Mouse (Mus musculus) stomach, embryonic 16.5 days (tissue): ENCODE results near the gene Bcl2l10. TPM values are rescaled to one million over a fixed set of nuclear protein-coding genes. Genes with fewer than 3 reads are reported as not detected.

Source experiments
- ATAC-seq: fragments of 200-750 bp; cut with Nextera tagmentation; 2 replicates; pipeline ENCODE4 v1.8.0; 2017; ENCODE audit warnings: moderate number of reproducible peaks, moderate TSS enrichment; ENCODE audit not compliant: insufficient read depth, low FRiP score
- H3K27ac ChIP-seq: fragments of 300-500 bp; sonication (generic); 2 replicates; pipeline ENCODE4 v1.5.1; 2014; ENCODE audit warnings: low read length
- H3K27me3 ChIP-seq: fragments of 300-500 bp; sonication (generic); 2 replicates; pipeline ENCODE4 v1.6.1; 2014; ENCODE audit warnings: low read length, control low read depth, mixed read lengths; ENCODE audit not compliant: control insufficient read depth, insufficient read depth
- H3K36me3 ChIP-seq: fragments of 300-500 bp; sonication (generic); 2 replicates; pipeline ENCODE4 v1.6.1; 2014; ENCODE audit warnings: low read length; ENCODE audit not compliant: control insufficient read depth, insufficient read depth
- H3K4me1 ChIP-seq: fragments of 300-500 bp; sonication (generic); 2 replicates; pipeline ENCODE4 v1.6.1; 2014; ENCODE audit warnings: low read length, control low read depth, mixed read lengths; ENCODE audit not compliant: control insufficient read depth, insufficient read depth
- H3K4me2 ChIP-seq: fragments of 300-500 bp; sonication (generic); 2 replicates; pipeline ENCODE4 v1.6.1; 2014; ENCODE audit warnings: low read depth, low read length, mixed read lengths
- H3K4me3 ChIP-seq: fragments of 300-500 bp; sonication (generic); replicated peaks from 2 replicates; pipeline ENCODE4 v1.5.1; 2014; ENCODE audit warnings: mild to moderate bottlenecking, low read length
- H3K9ac ChIP-seq: fragments of 300-500 bp; sonication (generic); 2 replicates; pipeline ENCODE4 v1.6.1; 2014; ENCODE audit warnings: low read length
- H3K9me3 ChIP-seq: fragments of 300-500 bp; sonication (generic); replicated peaks from 2 replicates; pipeline ENCODE4 v1.6.1; 2016; ENCODE audit warnings: low read length, control low read depth; ENCODE audit not compliant: control insufficient read depth
- WGBS: fragments of 180-500 bp; shearing (Covaris S2); extraction: QIAGEN DNeasy Blood & Tissue Kit; methylation state at CpG from one replicate; pipeline ENCODE4 v1.1.7; 2014; 5-methylcytosine and 5-hydroxymethylcytosine counted together
- polyA plus RNA-seq: library from polyadenylated mRNA; unstranded; fragments of >200 nt; fragmentation: Nextera tagmentation; extraction: Ambion mirVana; gene quantifications from 2 replicates; pipeline ENCODE4 v1.2.1, GENCODE M21; 2015

Gene Bcl2l10
- polyA plus RNA-seq, result not detected in 2 replicates

- H3K27ac ChIP-seq, result no peak within 1 kb of the TSS
- no peaks in the 10 kb centered on the region for H3K9me3 ChIP-seq
- H3K4me1 ChIP-seq, result no peaks in the 10 kb centered on the region
- H3K4me3 ChIP-seq, result no peak within 1 kb of the TSS
- H3K9ac ChIP-seq, result no peak within 1 kb of the TSS
- H3K4me2 ChIP-seq, result no peak within 1 kb of the TSS
- no peak for ATAC-seq
- H3K36me3 ChIP-seq, result 0 out of 2 replicates have a peak, but pooled peaks cover 4% of the 10 kb centered on the region
- no peaks in the 10 kb centered on the region for H3K27me3 ChIP-seq
- 85% methylated on average over 5 of the region's 5 CpGs for WGBS
Measured at GRCm38 (mm10) chr9:75347458-75347857, at the start of gene Bcl2l10. Gene Bcl2l10, plus strand, starts transcription at chr9:75347758.

- no peak overlapping the region for H3K27ac ChIP-seq
- H3K27me3 ChIP-seq, result no peaks in the 10 kb centered on the region
- no peak overlapping the region for H3K4me3 ChIP-seq
- 80% methylated on average over 2 of the region's 2 CpGs for WGBS
- H3K9ac ChIP-seq, result no peak overlapping the region
- H3K9me3 ChIP-seq, result no peaks in the 10 kb centered on the region
- H3K4me2 ChIP-seq, result no peak overlapping the region
- H3K4me1 ChIP-seq, result no peaks in the 10 kb centered on the region
- H3K36me3 ChIP-seq, result no peaks in the 10 kb centered on the region
- ATAC-seq, result no peak
Measured at GRCm38 (mm10) chr9:75299342-75299741, 48.2 kb upstream of the Bcl2l10 start.

- no peak overlapping the region for H3K9ac ChIP-seq
- H3K9me3 ChIP-seq, result no peaks in the 10 kb centered on the region
- H3K4me3 ChIP-seq, result no peak overlapping the region
- no peaks in the 10 kb centered on the region for H3K36me3 ChIP-seq
- 81% methylated on average over 2 of the region's 2 CpGs for WGBS
- H3K4me1 ChIP-seq, result no peaks in the 10 kb centered on the region
- H3K27me3 ChIP-seq, result no peaks in the 10 kb centered on the region
- ATAC-seq, result no peak
- H3K4me2 ChIP-seq, result no peak overlapping the region
- no peak overlapping the region for H3K27ac ChIP-seq
Measured at GRCm38 (mm10) chr9:75303033-75303432, 44.5 kb upstream of the Bcl2l10 start.

- Histone ChIP-seq H3K27me3 (no peaks in the 10 kb centered on the region), H3K9ac (no peak overlapping the region), H3K9me3 (no peaks in the 10 kb centered on the region), H3K27ac (no peak overlapping the region), H3K4me1 (no peaks in the 10 kb centered on the region), H3K4me2 (no peak overlapping the region), H3K4me3 (no peak overlapping the region), H3K36me3 (no peaks in the 10 kb centered on the region)
- no peak for ATAC-seq
- WGBS, result 42% methylated on average over 16 of the region's 16 CpGs
Measured at GRCm38 (mm10) chr9:75303701-75304261, 43.8 kb upstream of the Bcl2l10 start.

GRCm38 (mm10) chr9:75304286-75304685, 43.3 kb upstream of the Bcl2l10 start:
- Histone ChIP-seq H3K9me3 (no peaks in the 10 kb centered on the region), H3K27ac (no peak overlapping the region), H3K4me1 (no peaks in the 10 kb centered on the region), H3K4me3 (no peak overlapping the region), H3K9ac (no peak overlapping the region), H3K4me2 (no peak overlapping the region), H3K36me3 (no peaks in the 10 kb centered on the region), H3K27me3 (no peaks in the 10 kb centered on the region)
- no peak for ATAC-seq
- 41% methylated on average over 7 of the region's 7 CpGs for WGBS

GRCm38 (mm10) chr9:75306126-75306898, 41.2 kb upstream of the Bcl2l10 start, which contains the start of gene Gnb5:
Gene Gnb5, plus strand, starts transcription at chr9:75306288.
- H3K4me2 ChIP-seq, result no peak within 1 kb of the TSS
- no peaks in the 10 kb centered on the region for H3K9me3 ChIP-seq
- H3K9ac ChIP-seq, result no peak within 1 kb of the TSS
- no peak for ATAC-seq
- WGBS, result 79% methylated on average over 11 of the region's 11 CpGs
- H3K36me3 ChIP-seq, result no peaks in the 10 kb centered on the region
- H3K27me3 ChIP-seq, result no peaks in the 10 kb centered on the region
- no peaks in the 10 kb centered on the region for H3K4me1 ChIP-seq
- no peak within 1 kb of the TSS for H3K27ac ChIP-seq
- no peak within 1 kb of the TSS for H3K4me3 ChIP-seq

- 87% methylated on average over 5 of the region's 5 CpGs for WGBS
- Histone ChIP-seq H3K36me3 (no peaks in the 10 kb centered on the region), H3K4me2 (no peak overlapping the region), H3K4me1 (no peaks in the 10 kb centered on the region), H3K9me3 (no peaks in the 10 kb centered on the region), H3K9ac (no peak overlapping the region), H3K4me3 (no peak overlapping the region), H3K27me3 (no peaks in the 10 kb centered on the region), H3K27ac (no peak overlapping the region)
- ATAC-seq, result no peak
Measured at GRCm38 (mm10) chr9:75307015-75307414, 40.5 kb upstream of the Bcl2l10 start.

GRCm38 (mm10) chr9:75308621-75309020, 38.9 kb upstream of the Bcl2l10 start:
- Histone ChIP-seq H3K9me3 (no peaks in the 10 kb centered on the region), H3K4me3 (no peak overlapping the region), H3K27me3 (no peaks in the 10 kb centered on the region), H3K36me3 (no peaks in the 10 kb centered on the region), H3K4me1 (no peaks in the 10 kb centered on the region), H3K9ac (no peak overlapping the region), H3K4me2 (no peak overlapping the region), H3K27ac (no peak overlapping the region)
- no peak for ATAC-seq
- 66% methylated on average over 5 of the region's 5 CpGs for WGBS

GRCm38 (mm10) chr9:75312008-75312407, 35.5 kb upstream of the Bcl2l10 start:
- no peak overlapping the region for H3K4me3 ChIP-seq
- H3K9me3 ChIP-seq, result no peaks in the 10 kb centered on the region
- H3K27me3 ChIP-seq, result no peaks in the 10 kb centered on the region
- no peaks in the 10 kb centered on the region for H3K36me3 ChIP-seq
- no peak overlapping the region for H3K4me2 ChIP-seq
- 19% methylated on average over 4 of the region's 4 CpGs for WGBS
- no peak overlapping the region for H3K27ac ChIP-seq
- ATAC-seq, result no peak
- H3K9ac ChIP-seq, result no peak overlapping the region
- H3K4me1 ChIP-seq, result no peaks in the 10 kb centered on the region
